Mouse (Mus musculus) small intestine, adult 2 months (tissue): ENCODE measurements around the gene Zc3h12b. TPM values are rescaled to one million over a fixed set of nuclear protein-coding genes. Genes with fewer than 3 reads are reported as not detected.

Experiments
- H3K27ac ChIP-seq: fragments of 200-500 bp; 2 replicates; pipeline ENCODE4 v1.5.1; 2012; ENCODE audit warnings: low read depth, low read length, control low read depth, inconsistent platforms; ENCODE audit not compliant: insufficient read depth
- H3K27me3 ChIP-seq: fragments of 200-500 bp; 2 replicates; pipeline ENCODE4 v1.6.1; 2012; ENCODE audit warnings: mild to moderate bottlenecking, moderate library complexity, low read length, inconsistent platforms; ENCODE audit not compliant: control insufficient read depth, insufficient read depth
- H3K36me3 ChIP-seq: fragments of 200-500 bp; 2 replicates; pipeline ENCODE4 v1.6.1; 2012; ENCODE audit warnings: mild to moderate bottlenecking, low read length, control low read depth, inconsistent platforms; ENCODE audit not compliant: control insufficient read depth, insufficient read depth
- H3K4me1 ChIP-seq: fragments of 200-500 bp; 2 replicates; pipeline ENCODE4 v1.6.1; 2012; ENCODE audit warnings: low read length, inconsistent platforms, mixed read lengths; ENCODE audit not compliant: control insufficient read depth, insufficient read depth, insufficient read length
- H3K4me3 ChIP-seq: fragments of 200-500 bp; 2 replicates; pipeline ENCODE4 v1.5.1; 2012; ENCODE audit warnings: low read depth, mild to moderate bottlenecking, control low read depth, inconsistent platforms, low read length, moderate library complexity
- CTCF ChIP-seq: fragments of 200-500 bp; IDR thresholded peaks from 2 replicates; pipeline ENCODE4 v1.5.1; 2012; ENCODE audit warnings: low read depth, mild to moderate bottlenecking, control low read depth, inconsistent platforms, low read length, moderate library complexity, mixed read lengths; ENCODE audit not compliant: insufficient replicate concordance, insufficient read length; ENCODE audit errors: extremely low read depth
- POLR2A ChIP-seq: fragments of 200-500 bp; IDR thresholded peaks from 2 replicates; pipeline ENCODE4 v1.6.1; 2012; ENCODE audit warnings: low read depth, mild to moderate bottlenecking, control low read depth, inconsistent platforms, low read length, moderate library complexity
- WGBS: fragments of 180-500 bp; shearing (Covaris S2); methylation state at CpG from one replicate; pipeline ENCODE4 v1.1.7; 2018; 5-methylcytosine and 5-hydroxymethylcytosine counted together
- polyA plus RNA-seq: library from polyadenylated mRNA; depleted of rRNA; stranded (reverse); fragments of >200 nt; gene quantifications from 2 replicates; pipeline ENCODE4 v1.2.3, GENCODE M21; 2012; rRNA removed

Zc3h12b gene
- polyA plus RNA-seq: 0.18 and 0.27 TPM in 2 replicates

DNA sequence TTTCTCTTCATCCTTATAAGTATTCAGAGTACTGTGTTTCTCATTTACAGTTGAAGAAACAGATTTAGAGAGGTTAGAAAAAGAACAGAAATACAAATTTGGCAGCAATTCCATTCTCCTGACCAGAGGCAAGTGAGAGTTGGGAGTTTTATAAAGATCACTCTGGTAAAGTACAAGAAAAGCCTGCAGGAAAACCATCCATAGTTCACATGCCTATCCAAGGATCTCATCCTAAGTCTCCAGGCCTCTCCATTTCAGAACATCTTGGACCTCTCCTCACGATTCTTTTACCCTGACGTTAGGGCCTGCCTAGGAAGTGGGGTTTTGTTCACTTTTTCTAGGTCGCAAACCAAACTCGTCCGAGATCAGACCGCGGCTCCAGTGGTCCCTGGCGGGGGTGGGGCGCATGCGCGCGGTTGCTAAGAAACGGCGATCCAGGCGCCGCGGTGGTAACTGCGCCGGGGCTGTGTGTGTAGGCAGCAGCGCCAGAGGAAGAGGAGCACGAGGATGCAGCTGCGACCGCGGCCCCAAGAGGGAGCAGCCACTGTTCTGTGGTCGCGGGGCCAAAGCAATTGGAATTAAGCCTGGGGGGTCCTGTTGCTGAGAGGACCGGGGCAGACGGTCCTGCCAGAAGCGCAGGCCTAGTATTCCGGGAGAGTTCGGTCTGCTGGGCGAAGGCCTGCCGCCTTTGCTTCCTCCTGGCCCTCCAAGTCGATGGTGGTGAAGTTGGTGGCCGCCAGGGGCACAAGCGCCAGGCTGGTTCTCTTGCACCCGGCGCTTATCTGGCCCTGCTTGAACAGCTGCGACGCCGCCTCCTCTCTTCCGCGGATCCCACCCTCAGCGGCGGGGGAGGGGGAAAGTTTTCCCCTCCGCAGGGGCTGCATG, at the start of gene Zc3h12b:
Gene Zc3h12b (plus strand): TSS at position 452 of the 885 bp plus-strand sequence.
- TF ChIP-seq CTCF (peak; percentile 25; the same call in 1 of the 2 replicates), POLR2A (no peak)
- Histone ChIP-seq H3K36me3 (no peaks in the 10 kb centered on the region), H3K27ac (no peak within 1 kb of the TSS), H3K27me3 (no peaks in the 10 kb centered on the region), H3K4me3 (peak within 1 kb of the TSS; percentile 66), H3K4me1 (0 out of 2 replicates have a peak, but pooled peaks cover 2% of the 10 kb centered on the region)
- 9% methylated on average over 46 of the region's 46 CpGs for WGBS

DNA sequence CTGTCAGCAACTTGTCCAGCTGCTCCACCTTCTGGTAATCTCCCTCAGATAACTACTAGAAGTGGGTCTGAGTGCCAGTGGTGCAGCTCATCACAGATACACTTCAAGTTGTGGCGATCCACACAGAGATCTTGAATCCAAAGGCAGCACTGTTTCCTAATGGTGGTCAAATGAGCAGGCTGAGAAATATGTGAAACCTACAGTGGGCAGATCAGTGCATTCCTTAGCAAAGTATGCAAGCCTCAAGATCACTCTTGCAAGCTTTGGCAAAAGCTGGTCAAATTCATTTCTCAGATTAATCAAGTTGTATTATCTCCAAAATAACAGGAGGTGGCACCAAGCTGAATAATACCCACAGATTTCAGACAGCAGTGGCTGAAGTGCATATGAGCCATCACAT, 29.3 kb upstream of the Zc3h12b start:
- Histone ChIP-seq H3K4me1 (no peaks in the 10 kb centered on the region), H3K4me3 (no peak overlapping the region), H3K27ac (no peak overlapping the region), H3K36me3 (no peaks in the 10 kb centered on the region), H3K27me3 (no peaks in the 10 kb centered on the region)
- 86% methylated on average over 1 of the region's 1 CpGs for WGBS
- no peak for TF ChIP-seq CTCF
- no peak for TF ChIP-seq POLR2A

DNA sequence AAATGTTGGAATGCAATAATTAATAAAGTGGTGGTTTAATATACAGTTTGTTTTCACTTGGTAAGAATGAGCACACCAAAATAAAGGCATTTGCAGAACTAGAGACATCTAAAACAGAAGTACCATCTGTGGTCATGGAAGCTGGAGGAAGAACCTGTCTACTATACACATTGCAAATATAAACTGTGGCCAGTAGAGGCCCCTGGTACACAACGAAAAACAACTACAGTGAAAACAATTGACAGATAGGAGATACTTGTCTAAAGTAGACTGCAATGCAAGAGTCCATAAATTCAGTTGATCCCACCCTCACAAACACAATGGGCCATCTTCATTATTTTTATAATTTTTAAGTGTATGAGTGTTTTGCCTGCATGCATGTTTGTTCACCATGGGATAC, 24.4 kb upstream of the Zc3h12b start:
- Histone ChIP-seq H3K4me1 (no peaks in the 10 kb centered on the region), H3K27me3 (no peaks in the 10 kb centered on the region), H3K27ac (no peak overlapping the region), H3K36me3 (no peaks in the 10 kb centered on the region), H3K4me3 (no peak overlapping the region)
- 40% methylated on average over 1 of the region's 1 CpGs for WGBS
- TF ChIP-seq CTCF (no peak), POLR2A (no peak)

DNA sequence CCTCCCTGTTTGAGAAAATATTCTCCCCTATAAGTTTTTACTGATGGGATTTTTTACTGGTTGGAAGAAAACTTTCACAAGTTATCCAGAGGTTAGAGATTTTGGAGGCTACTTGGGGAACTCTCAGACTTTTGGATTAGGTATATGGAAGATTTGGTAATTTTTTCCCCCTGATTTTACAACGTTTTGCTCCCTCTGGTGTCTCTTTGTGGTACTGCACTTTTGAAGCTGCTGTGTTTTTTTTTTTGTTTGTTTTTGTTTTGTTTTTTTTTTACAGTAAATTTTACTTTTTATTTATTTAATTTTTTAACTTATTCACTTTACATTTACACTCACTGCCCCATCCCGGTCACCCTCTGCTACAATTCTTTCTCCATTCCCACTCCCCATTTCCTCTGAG, 26.8 kb downstream of the Zc3h12b start:
- TF ChIP-seq POLR2A: no peak
- TF ChIP-seq CTCF: no peak
- Histone ChIP-seq H3K4me3 (no peak overlapping the region), H3K36me3 (no peaks in the 10 kb centered on the region), H3K4me1 (no peaks in the 10 kb centered on the region), H3K27me3 (no peaks in the 10 kb centered on the region), H3K27ac (no peak overlapping the region)
- 42% methylated on average over 2 of the region's 2 CpGs for WGBS

DNA sequence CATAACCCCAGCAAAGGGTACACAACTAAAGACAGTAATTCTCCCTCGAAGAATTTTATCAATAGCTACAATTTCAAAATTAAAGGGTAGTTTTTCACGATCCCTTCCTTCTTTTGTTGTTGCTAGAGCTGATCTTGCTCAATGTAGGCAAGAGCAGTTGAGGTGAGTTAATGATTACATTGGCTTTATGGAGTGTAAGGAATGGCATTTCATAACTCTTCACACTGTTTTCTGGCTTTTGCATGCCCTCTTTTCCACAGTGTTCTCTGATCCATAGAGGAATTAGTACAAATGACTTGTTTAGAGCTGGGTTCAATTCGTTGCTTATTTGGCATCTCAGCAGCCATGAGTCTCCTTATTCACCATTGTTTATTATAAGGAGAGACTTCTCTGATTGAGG, 84.4 kb downstream of the Zc3h12b start:
- no peak overlapping the region for H3K27ac ChIP-seq
- no peaks in the 10 kb centered on the region for H3K27me3 ChIP-seq
- 35% methylated on average over 3 of the region's 3 CpGs for WGBS
- H3K36me3 ChIP-seq: no peaks in the 10 kb centered on the region
- no peak overlapping the region for H3K4me3 ChIP-seq
- TF ChIP-seq POLR2A (no peak), CTCF (no peak)
- no peaks in the 10 kb centered on the region for H3K4me1 ChIP-seq

DNA sequence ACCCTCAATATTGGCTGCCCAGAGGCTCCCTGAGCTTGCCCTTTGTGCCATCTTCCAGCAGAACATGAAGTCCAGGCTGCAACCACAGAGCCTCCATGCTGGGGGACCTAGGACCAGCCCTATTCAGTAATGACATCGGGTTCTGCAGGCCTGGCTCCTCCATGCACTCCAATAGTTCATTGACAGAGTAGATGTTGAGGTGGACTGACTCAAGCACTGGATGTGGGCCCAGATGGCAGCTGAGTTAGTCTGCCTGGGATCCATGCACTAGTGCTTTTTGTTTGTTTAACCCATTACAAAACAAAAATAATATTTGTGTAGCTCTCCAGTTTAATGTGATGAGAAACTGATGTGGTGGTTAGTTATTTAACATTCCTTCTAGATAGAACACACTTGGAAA, 90.3 kb downstream of the Zc3h12b start:
- WGBS: 80% methylated on average over 1 of the region's 1 CpGs

DNA sequence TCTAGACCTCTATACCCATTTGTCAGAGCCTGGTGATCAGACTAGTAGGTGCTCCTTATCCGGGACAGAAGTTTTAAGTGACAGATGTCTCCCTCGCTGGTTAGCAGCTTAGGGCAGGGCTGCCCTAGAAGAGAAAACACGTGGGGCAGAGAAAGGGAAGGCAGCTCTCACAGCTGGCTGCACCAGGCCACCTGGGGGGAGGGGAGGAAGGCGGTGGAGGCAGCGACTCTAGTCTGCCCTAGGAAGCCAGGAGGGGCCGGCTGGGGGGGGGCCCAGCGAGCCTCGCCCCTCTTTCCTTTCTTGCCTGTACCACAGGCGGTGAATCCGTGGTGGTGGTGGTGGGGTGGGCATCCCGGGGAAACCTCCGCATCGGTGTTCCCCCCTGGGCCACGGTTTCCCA, 141.3 kb downstream of the Zc3h12b start:
- WGBS: 76% methylated on average over 12 of the region's 14 CpGs
- Histone ChIP-seq H3K4me3 (no peak overlapping the region), H3K27ac (no peak overlapping the region)

More for the DNA sequence above, 90.3 kb downstream of the Zc3h12b start:
- H3K4me3 ChIP-seq: no peak overlapping the region
- H3K4me1 ChIP-seq: no peaks in the 10 kb centered on the region
- TF ChIP-seq CTCF (no peak), POLR2A (no peak)
- H3K27ac ChIP-seq: no peak overlapping the region
- no peaks in the 10 kb centered on the region for H3K36me3 ChIP-seq
- no peaks in the 10 kb centered on the region for H3K27me3 ChIP-seq

DNA sequence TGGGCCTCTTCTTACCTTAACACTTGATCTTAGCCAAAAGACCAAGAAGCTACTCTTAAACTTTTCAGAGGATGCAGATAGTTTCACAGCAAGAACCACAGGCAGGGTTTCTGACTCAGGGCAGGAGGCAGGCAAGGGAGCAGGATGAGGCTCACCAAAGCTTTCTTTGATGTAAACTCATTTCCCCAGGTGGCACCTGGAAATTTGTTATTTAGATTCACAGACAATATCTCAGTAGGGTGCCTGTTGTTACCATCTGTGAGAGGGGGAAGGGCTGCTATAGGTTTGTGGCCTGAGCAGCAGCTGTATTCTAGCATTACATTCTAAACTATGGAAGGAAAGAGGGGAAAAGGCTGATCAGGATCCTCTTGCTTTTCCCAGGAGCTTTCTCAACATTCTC, 169.6 kb downstream of the Zc3h12b start:
- Histone ChIP-seq H3K36me3 (no peaks in the 10 kb centered on the region), H3K27ac (no peak overlapping the region)

More for the DNA sequence above, 141.3 kb downstream of the Zc3h12b start:
- Histone ChIP-seq H3K4me1 (no peaks in the 10 kb centered on the region), H3K27me3 (no peaks in the 10 kb centered on the region), H3K36me3 (no peaks in the 10 kb centered on the region)
- TF ChIP-seq POLR2A (no peak), CTCF (no peak)

More for the DNA sequence above, 169.6 kb downstream of the Zc3h12b start:
- no peaks in the 10 kb centered on the region for H3K27me3 ChIP-seq
- H3K4me1 ChIP-seq: no peaks in the 10 kb centered on the region
- H3K4me3 ChIP-seq: no peak overlapping the region
- TF ChIP-seq CTCF: no peak
